Mouse (Mus musculus) ES-E14 (cell line): ENCODE results near the gene Cct8.

Experiments used
- HCFC1 ChIP-seq: IDR thresholded peaks from 2 replicates; pipeline ENCODE4 v1.6.1; 2012; ENCODE audit warnings: low read length, inconsistent platforms, borderline replicate concordance; ENCODE audit not compliant: insufficient read depth
- MAFK ChIP-seq: IDR thresholded peaks from 2 replicates; pipeline ENCODE4 v1.6.1; 2014; ENCODE audit warnings: mild to moderate bottlenecking, low read depth, low read length, inconsistent platforms; ENCODE audit not compliant: insufficient read depth

- TF ChIP-seq MAFK, result no peak
- TF ChIP-seq HCFC1, result no peak
Observed at GRCm38 (mm10) chr16:87437096-87437495, 58.6 kb downstream of the Cct8 start.
